Mouse (Mus musculus) limb, embryonic 11.5 days (tissue): Measurements from ENCODE around the gene Mcm3. TPM values are rescaled to one million over a fixed set of nuclear protein-coding genes. Genes with fewer than 3 reads are reported as not detected.
"Not testable (repeated sequence)": the region's sequence is repeated elsewhere in the genome, so short reads cannot be mapped to it uniquely, and the experiment has no call there.

Experiments used
- ATAC-seq: fragments of 200-750 bp; cut with Nextera tagmentation; 2 replicates; pipeline ENCODE4 v1.8.0; 2017; ENCODE audit warnings: low read depth; ENCODE audit not compliant: insufficient number of reproducible peaks, low FRiP score, low TSS enrichment
- DNase-seq: peaks from one replicate; pipeline ENCODE4 v3.0.0-alpha.2; 2015; ENCODE audit warnings: low spot score
- H3K27ac ChIP-seq: fragments of 300-500 bp; sonication (generic); replicated peaks from 2 replicates; pipeline ENCODE4 v1.5.1; 2014; ENCODE audit warnings: low read depth, mild to moderate bottlenecking, low read length
- H3K27me3 ChIP-seq: fragments of 300-500 bp; sonication (generic); 2 replicates; pipeline ENCODE4 v1.6.1; 2014; ENCODE audit warnings: mild to moderate bottlenecking, low read length, mixed read lengths; ENCODE audit not compliant: control insufficient read depth, insufficient read depth
- H3K36me3 ChIP-seq: fragments of 300-500 bp; sonication (generic); 2 replicates; pipeline ENCODE4 v1.6.1; 2014; ENCODE audit warnings: mild to moderate bottlenecking, low read length, moderate library complexity, mixed read lengths; ENCODE audit not compliant: control insufficient read depth, insufficient read depth
- H3K4me1 ChIP-seq: fragments of 300-500 bp; sonication (generic); 2 replicates; pipeline ENCODE4 v1.6.1; 2014; ENCODE audit warnings: low read length, mixed read lengths; ENCODE audit not compliant: control insufficient read depth, insufficient read depth
- H3K4me2 ChIP-seq: fragments of 300-500 bp; sonication (generic); 2 replicates; pipeline ENCODE4 v1.6.1; 2014; ENCODE audit warnings: low read depth, mild to moderate bottlenecking, moderate library complexity; ENCODE audit not compliant: severe bottlenecking
- H3K4me3 ChIP-seq: fragments of 300-500 bp; sonication (generic); 2 replicates; pipeline ENCODE4 v1.5.1; 2014; ENCODE audit warnings: low read depth, low read length
- H3K9ac ChIP-seq: fragments of 300-500 bp; sonication (generic); 2 replicates; pipeline ENCODE4 v1.6.1; 2014; ENCODE audit warnings: mild to moderate bottlenecking, low read length
- H3K9me3 ChIP-seq: fragments of 300-500 bp; sonication (generic); 2 replicates; pipeline ENCODE4 v1.6.1; 2016; ENCODE audit warnings: low read length; ENCODE audit not compliant: control insufficient read depth
- WGBS: fragments of 180-500 bp; shearing (Covaris S2); extraction: QIAGEN DNeasy Blood & Tissue Kit; methylation state at CpG from one replicate; pipeline ENCODE4 v1.1.7; 2014; 5-methylcytosine and 5-hydroxymethylcytosine counted together
- polyA plus RNA-seq: library from polyadenylated mRNA; unstranded; fragments of >200 nt; fragmentation: Nextera tagmentation; extraction: Ambion mirVana; gene quantifications from 2 replicates; pipeline ENCODE4 v1.2.1, GENCODE M21; 2014

Gene Mcm3
- polyA plus RNA-seq, 1 experiment from 2014 or later: 256 TPM

DNA sequence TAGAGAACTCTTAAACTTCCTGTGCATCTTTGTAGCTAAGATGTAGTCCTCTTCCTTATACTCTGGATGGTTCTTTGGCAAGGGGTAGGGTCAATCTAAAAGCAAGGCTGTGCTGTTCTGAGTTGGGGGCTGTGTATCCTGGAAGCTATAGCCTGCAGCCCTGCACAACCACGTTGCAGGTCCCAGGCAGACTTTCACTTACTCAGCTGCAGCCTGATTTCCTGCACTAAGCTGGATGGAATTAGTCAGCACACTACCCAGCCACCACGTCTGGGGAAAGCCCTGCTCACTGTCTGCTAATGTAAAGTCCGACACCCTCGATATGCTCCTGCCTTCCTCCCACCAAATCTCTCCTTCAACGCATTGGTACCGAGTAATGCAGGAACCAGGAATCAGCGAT lies 28.7 kb downstream of the Mcm3 start:
- no peaks in the 10 kb centered on the region for H3K9me3 ChIP-seq
- no peak overlapping the region for H3K9ac ChIP-seq
- no peaks in the 10 kb centered on the region for H3K36me3 ChIP-seq
- ATAC-seq (no peak), DNase-seq (no peak)
- no peaks in the 10 kb centered on the region for H3K4me1 ChIP-seq
- H3K4me2 ChIP-seq: no peak overlapping the region
- no peak overlapping the region for H3K27ac ChIP-seq
- no peaks in the 10 kb centered on the region for H3K27me3 ChIP-seq
- WGBS: 68% methylated on average over 7 of the region's 7 CpGs
- no peak overlapping the region for H3K4me3 ChIP-seq

DNA sequence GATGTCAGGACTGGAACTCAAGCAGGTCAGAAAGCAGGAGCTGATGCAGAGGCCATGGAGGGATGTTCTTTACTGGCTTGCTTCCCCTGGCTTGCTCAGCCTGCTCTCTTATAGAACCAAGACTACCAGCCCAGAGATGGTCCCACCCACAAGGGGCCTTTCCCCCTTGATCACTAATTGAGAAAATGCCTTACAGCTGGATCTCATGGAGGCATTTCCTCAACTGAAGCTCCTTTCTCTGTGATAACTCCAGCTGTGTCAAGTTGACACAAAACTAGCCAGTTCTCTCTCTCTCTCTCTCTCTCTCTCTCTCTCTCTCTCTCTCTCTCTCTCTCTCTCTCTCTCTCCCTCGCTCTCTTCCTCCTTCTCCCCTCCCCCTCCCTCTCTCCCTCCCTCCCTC lies 29.6 kb downstream of the Mcm3 start, which contains the start of gene Il17f:
Gene Il17f, minus strand, starts transcription at position 101 of the 400 bp plus-strand sequence.
- ATAC-seq: not testable (repeated sequence)

DNA sequence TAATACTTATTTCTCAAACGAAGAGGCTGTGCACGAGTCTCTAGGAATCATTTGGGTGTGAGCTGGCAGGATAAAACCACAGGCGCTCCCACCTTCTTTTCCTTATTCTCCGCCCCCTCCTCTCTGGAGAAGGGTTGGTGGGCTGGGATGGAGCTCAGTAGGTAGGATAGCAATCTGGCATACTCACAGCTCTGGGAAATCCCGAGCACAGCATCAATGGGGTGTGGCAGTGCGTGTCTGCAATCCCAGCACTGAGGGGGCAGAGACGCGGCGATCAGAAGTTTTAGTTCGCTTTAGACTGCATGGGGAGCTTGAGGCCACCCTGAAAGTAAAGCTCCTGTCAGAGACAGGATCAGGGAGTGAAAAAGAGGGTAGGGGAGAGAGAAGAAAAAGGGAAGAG lies 31.7 kb downstream of the Mcm3 start:
- 45% methylated on average over 10 of the region's 10 CpGs for WGBS
- no peaks in the 10 kb centered on the region for H3K4me1 ChIP-seq
- H3K27me3 ChIP-seq: no peaks in the 10 kb centered on the region
- no peak overlapping the region for H3K27ac ChIP-seq
- H3K4me3 ChIP-seq: no peak overlapping the region
- H3K36me3 ChIP-seq: no peaks in the 10 kb centered on the region
- H3K9ac ChIP-seq: no peak overlapping the region
- DNase-seq (no peak), ATAC-seq (no peak)
- no peak overlapping the region for H3K4me2 ChIP-seq
- no peaks in the 10 kb centered on the region for H3K9me3 ChIP-seq

More for the DNA sequence above, 29.6 kb downstream of the Mcm3 start, which contains the start of gene Il17f:
- not testable (repeated sequence) for H3K4me2 ChIP-seq, H3K27me3 ChIP-seq, DNase-seq, H3K9me3 ChIP-seq, H3K4me1 ChIP-seq, H3K36me3 ChIP-seq, H3K9ac ChIP-seq, H3K27ac ChIP-seq, H3K4me3 ChIP-seq
- 100% methylated on average over 1 of the region's 1 CpGs for WGBS

DNA sequence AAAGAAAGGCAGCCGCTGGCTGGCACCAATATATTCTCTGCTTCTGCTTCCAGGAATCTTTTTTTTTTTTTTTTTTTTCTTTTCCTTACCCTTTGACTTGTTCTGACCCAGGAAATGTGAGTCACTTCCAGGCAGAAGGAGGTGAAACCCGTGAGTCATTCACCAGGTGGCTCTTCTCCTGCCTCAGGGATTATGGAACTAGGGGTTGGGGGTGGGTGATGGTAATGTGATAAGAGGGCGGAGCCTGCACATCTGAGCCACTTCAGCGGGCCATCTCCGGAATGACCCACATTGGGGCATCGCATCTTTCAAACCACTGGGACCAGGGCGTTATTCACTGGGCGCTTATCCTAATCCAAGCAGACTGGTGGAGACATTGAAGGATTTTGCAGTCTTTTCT lies 33.1 kb downstream of the Mcm3 start:
- Histone ChIP-seq H3K36me3 (no peaks in the 10 kb centered on the region), H3K27ac (no peak overlapping the region), H3K4me1 (no peaks in the 10 kb centered on the region), H3K9me3 (no peaks in the 10 kb centered on the region), H3K27me3 (no peaks in the 10 kb centered on the region), H3K4me2 (no peak overlapping the region), H3K4me3 (no peak overlapping the region), H3K9ac (no peak overlapping the region)
- no peak for DNase-seq
- 43% methylated on average over 8 of the region's 8 CpGs for WGBS
- peak; percentile 39; the same call in 1 of the 2 replicates for ATAC-seq

DNA sequence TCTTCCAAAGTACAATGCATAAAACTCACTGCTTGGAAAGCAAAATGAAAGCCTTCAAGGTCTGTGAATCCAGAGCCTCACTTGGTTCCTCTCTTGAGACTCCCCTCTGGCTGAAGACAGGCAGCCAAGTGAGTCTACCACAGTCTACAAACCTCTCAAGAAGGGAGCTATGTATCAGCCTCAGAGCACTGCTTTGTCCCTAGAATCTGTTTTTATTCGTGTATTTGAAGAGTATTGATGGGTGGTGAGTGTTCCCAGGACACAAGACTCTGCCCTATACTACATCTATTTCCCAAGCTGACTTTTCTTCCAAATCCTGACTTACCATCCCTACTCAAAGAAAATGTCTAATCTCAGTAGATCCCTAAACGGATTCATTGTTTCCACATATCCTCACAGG lies 41.7 kb downstream of the Mcm3 start:
- WGBS: 67% methylated on average over 2 of the region's 2 CpGs
- H3K27me3 ChIP-seq: no peaks in the 10 kb centered on the region
- H3K4me1 ChIP-seq: no peaks in the 10 kb centered on the region
- H3K36me3 ChIP-seq: no peaks in the 10 kb centered on the region
- no peak for ATAC-seq
- no peak overlapping the region for H3K4me3 ChIP-seq
- H3K9me3 ChIP-seq: no peaks in the 10 kb centered on the region
- no peak overlapping the region for H3K9ac ChIP-seq
- H3K27ac ChIP-seq: no peak overlapping the region
- no peak for DNase-seq
- no peak overlapping the region for H3K4me2 ChIP-seq

DNA sequence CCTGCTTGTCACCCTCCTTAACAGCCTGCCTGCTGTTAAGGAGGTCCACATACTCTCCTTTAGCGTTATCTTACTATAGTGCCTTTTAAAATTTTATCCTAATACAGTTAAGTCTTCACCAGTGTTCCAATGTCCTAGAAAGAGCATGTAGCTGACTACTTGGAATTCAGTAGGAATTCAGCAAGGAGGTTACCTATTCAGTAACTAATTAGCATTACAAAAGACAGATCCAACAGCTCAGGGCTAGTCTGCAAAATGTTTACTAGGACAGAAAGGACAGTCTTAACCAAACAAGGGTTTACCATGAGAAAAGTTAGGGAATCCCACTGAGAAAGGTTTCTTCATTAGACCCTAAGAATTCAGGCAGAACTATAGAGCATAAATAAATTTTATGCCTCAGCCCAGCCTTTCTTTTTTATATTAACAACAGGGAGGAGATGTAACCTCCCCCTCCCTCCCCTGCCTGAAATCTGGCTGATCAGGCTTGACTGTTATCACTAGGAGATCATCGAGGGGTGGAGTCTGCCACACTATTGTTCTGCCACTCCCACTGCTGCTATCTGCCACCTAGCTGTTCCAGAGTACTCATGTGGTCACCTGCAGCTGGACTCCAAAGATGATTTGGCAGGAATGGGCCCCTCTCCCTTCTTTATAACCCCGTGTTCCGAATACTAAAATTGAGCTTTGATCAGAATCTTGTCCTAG lies 45.9 kb downstream of the Mcm3 start:
- H3K27ac ChIP-seq, H3K36me3 ChIP-seq, H3K9me3 ChIP-seq, H3K9ac ChIP-seq, ATAC-seq, H3K4me2 ChIP-seq, DNase-seq, H3K4me1 ChIP-seq, H3K27me3 ChIP-seq, H3K4me3 ChIP-seq: not testable (repeated sequence)
- WGBS: 90% methylated on average over 4 of the region's 4 CpGs

DNA sequence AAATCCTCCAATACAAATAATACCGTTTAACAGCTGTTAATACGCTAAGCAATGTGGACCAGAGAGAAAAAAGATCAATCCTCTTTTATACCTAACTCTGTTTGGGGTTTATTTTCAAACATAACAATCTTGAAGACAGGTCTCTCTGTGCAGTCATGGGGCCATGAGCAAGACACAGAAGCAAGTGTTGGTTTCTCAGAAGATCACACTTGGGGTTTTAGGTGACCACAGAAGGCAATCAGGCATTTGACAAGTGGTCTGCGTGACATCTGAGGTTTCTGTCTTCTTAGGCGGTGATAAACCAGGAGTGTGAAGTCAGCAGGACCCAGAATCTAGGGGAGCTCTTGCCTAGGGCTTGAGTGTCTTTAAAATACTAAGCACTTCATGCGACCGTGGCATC lies 53.6 kb downstream of the Mcm3 start:
- Histone ChIP-seq H3K9me3 (no peaks in the 10 kb centered on the region), H3K4me3 (no peak overlapping the region), H3K4me1 (no peaks in the 10 kb centered on the region), H3K9ac (no peak overlapping the region), H3K36me3 (no peaks in the 10 kb centered on the region), H3K27me3 (no peaks in the 10 kb centered on the region), H3K27ac (no peak overlapping the region), H3K4me2 (no peak overlapping the region)
- no peak for ATAC-seq
- no peak for DNase-seq
- WGBS: 79% methylated on average over 6 of the region's 6 CpGs

DNA sequence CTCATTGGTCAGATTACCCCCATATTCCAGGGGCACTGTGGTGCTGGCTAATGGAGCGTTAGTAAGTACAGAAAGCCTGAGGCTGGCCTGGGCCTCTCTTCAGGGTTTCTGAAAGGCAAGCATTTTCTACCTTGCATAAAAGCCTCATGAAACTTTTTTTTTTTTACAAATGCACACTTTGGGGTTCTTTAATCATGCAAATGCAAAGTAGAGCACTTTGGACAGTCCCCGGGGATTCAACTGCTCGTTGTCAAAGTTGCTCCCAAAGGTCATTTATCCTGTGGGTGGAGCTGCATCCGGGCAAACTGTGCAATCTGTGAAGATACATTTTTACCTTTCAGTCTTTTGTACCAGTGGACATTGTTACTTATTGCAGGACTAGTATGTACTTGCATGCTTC lies 58.7 kb downstream of the Mcm3 start:
- Histone ChIP-seq H3K36me3 (no peaks in the 10 kb centered on the region), H3K27ac (no peak overlapping the region), H3K9ac (no peak overlapping the region), H3K4me2 (no peak overlapping the region), H3K9me3 (no peaks in the 10 kb centered on the region), H3K4me3 (no peak overlapping the region), H3K4me1 (no peaks in the 10 kb centered on the region), H3K27me3 (no peaks in the 10 kb centered on the region)
- DNase-seq (no peak), ATAC-seq (no peak)
- 87% methylated on average over 4 of the region's 4 CpGs for WGBS

DNA sequence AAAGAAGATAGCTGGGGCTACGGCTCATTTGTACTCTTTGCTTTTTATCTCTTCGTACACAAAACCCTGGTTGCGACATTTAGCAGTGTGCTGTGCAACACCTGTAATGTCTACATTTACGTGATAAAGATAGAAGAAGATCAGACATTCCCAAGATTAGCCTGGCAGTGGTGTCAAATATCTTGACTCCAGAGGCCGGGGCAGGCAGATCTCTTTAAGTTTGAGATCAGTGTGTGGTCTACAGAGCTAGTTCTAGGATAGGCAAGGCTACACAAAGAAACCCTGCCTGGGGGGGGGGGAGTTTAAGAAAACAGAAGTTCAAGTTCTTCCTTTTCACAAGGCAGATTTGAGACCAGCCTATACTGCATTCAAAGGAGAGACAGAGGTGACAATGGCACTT lies 59.8 kb downstream of the Mcm3 start:
- no peak overlapping the region for H3K9ac ChIP-seq
- ATAC-seq (no peak), DNase-seq (no peak)
- H3K4me3 ChIP-seq: no peak overlapping the region
- H3K4me2 ChIP-seq: no peak overlapping the region
- H3K4me1 ChIP-seq: no peaks in the 10 kb centered on the region
- H3K9me3 ChIP-seq: no peaks in the 10 kb centered on the region
- 85% methylated on average over 5 of the region's 5 CpGs for WGBS
- H3K27me3 ChIP-seq: no peaks in the 10 kb centered on the region
- no peak overlapping the region for H3K27ac ChIP-seq
- no peaks in the 10 kb centered on the region for H3K36me3 ChIP-seq
